Mouse (Mus musculus): Measurements from ENCODE around the gene Gfy. TPM values are rescaled to one million over a fixed set of nuclear protein-coding genes. Genes with fewer than 3 reads are reported as not detected.
A peak's percentile ranks its signal among the peaks of the same experiment; 100 is the strongest.
"Not testable (repeated sequence)": the region's sequence is repeated elsewhere in the genome, so short reads cannot be mapped to it uniquely, and the experiment has no call there.

Gfy gene
- polyA plus RNA-seq, 1 experiment, result not detected

DNA sequence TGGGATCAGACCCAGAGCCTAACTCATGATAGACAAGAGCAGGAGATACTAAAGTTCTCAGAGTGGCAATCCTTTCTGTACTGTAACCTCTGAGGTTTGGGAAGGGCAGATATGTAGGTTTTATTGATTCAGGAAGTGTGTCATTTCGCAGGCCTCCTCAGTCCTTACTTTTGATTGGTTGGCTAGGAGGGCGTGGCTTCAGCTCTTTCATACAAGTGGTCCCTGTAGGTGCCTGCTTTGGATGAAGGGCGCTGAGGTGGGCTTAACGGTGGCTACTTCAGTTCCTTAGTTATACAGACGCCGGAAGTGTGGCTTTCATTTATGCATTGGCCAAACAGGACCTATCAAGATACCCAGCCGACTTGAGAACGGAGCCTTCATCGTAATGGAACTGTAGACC lies 23.8 kb downstream of the Gfy start:
- no peaks in the 10 kb centered on the region for H3K4me1 ChIP-seq (ENCODE audit: control insufficient read depth, insufficient read depth, low read length)
- no peak for DNase-seq
- no peaks in the 10 kb centered on the region for H3K27me3 ChIP-seq (replicated peaks; ENCODE audit: control insufficient read depth, insufficient read depth, low read length)
- no peak overlapping the region for H3K4me3 ChIP-seq (ENCODE audit: insufficient read depth, low read depth, low read length)
- H3K27ac ChIP-seq (ENCODE audit: insufficient read depth, low read depth, low read length), result no peak overlapping the region
- 88% methylated on average over 9 of the region's 9 CpGs for WGBS
- H3K36me3 ChIP-seq (ENCODE audit: control insufficient read depth, insufficient read depth, low read length), result no peaks in the 10 kb centered on the region
- TF ChIP-seq POLR2A (IDR thresholded peaks at IDR 0.05; ENCODE audit: low read depth, low read length) (no peak), CTCF (conservative IDR thresholded peaks at IDR 0.05; ENCODE audit: insufficient read depth, insufficient read length, low read depth, low read length) (no peak)

- TF ChIP-seq CTCF (conservative IDR thresholded peaks at IDR 0.05; ENCODE audit: insufficient read depth, insufficient read length, low read depth, low read length), result peak; percentile 52
- TF ChIP-seq POLR2A (IDR thresholded peaks at IDR 0.05; ENCODE audit: low read depth, low read length), result no peak
- Histone ChIP-seq H3K36me3 (ENCODE audit: control insufficient read depth, insufficient read depth, low read length) (no peaks in the 10 kb centered on the region), H3K27me3 (replicated peaks; ENCODE audit: control insufficient read depth, insufficient read depth, low read length) (no peaks in the 10 kb centered on the region), H3K4me3 (ENCODE audit: insufficient read depth, low read depth, low read length) (peak overlapping the region; percentile 6; the same call in 1 of the 2 replicates), H3K4me1 (ENCODE audit: control insufficient read depth, insufficient read depth, low read length) (no peaks in the 10 kb centered on the region), H3K27ac (ENCODE audit: insufficient read depth, low read depth, low read length) (no peak overlapping the region)
- peak; percentile 61 for DNase-seq
- WGBS, result 71% methylated on average over 12 of the region's 12 CpGs
Observed at GRCm38 (mm10) chr7:45154993-45155514, 24.3 kb downstream of the Gfy start.

DNA sequence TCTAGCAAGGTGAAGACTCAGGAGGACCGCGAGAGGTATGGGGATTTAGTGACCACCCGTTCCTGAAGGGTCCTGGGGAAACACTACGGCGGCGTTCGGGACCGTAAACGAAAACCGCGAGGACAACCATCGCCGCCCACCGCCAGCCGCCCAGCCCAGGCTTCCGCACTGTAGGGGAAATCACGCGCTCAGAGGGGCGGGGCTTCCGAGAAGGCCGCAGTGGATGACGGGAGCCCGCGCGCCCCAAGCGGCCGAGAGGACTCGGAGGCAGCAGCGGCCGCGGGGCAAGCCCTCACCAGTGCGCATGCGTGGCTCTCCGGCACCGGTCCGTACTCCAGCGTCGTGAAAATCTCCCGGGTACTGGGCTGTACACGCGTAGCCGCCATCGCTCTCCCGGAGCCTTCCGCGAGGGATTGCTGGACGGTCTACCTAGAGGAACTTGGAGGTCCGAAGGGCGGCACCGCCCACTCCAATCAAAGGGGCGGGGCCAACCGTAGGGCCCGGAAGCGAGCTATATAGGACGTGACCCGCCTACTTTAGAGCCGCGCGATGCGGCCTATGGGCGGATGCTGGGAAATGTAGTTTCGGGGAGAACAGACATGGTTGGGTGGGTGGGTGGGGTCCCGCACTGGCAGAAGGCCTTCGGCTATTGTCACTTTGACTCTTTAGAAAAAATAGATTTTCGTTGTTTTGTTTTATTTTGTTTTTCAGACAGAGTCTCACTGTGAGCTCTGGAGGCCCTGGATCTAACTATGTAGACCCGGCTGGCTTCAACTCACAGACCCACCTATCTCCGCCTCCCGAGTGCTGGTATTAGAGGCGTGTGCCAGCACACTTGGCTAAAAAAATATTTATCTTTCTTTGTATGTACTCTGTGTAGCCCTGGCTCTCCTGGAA lies 25.0 kb downstream of the Gfy start, which contains the start of the genes Pih1d1 and Aldh16a1:
Gene Pih1d1 (plus strand): TSS at position 208 of the 897 bp plus-strand sequence.
Gene Aldh16a1 (minus strand): TSS at position 489 of the 897 bp plus-strand sequence.
- Histone ChIP-seq H3K27me3 (replicated peaks; ENCODE audit: control insufficient read depth, insufficient read depth, low read length) (no peaks in the 10 kb centered on the region), H3K4me1 (ENCODE audit: control insufficient read depth, insufficient read depth, low read length) (no peaks in the 10 kb centered on the region), H3K27ac (ENCODE audit: insufficient read depth, low read depth, low read length) (peak within 1 kb of the TSS; percentile 96), H3K4me3 (ENCODE audit: insufficient read depth, low read depth, low read length) (peak within 1 kb of the TSS; percentile 82), H3K36me3 (ENCODE audit: control insufficient read depth, insufficient read depth, low read length) (no peaks in the 10 kb centered on the region)
- peak; percentile 98 for DNase-seq
- WGBS, result 2% methylated on average over 69 of the region's 69 CpGs
- TF ChIP-seq CTCF (conservative IDR thresholded peaks at IDR 0.05; ENCODE audit: insufficient read depth, insufficient read length, low read depth, low read length) (peak; percentile 50), POLR2A (IDR thresholded peaks at IDR 0.05; ENCODE audit: low read depth, low read length) (peak; percentile 74)

DNA sequence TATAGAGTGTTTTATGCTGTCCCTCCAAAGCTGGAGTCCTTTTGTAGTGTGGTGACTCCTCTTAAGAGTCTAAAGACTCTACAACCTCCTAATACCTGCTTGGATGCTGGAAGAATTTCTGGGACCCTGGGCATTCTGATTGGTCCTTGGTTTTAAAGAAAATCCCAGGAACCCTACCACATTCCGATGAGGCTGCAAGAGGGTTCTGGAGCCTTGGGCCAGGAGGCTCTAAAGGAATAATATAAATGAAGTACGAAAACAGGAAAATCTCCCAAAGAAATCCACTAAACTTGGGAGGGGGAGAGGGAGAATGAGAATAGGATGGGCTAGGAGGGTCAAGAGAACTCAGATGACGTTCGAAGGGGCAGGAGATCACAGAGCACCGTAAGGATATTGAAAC lies 25.8 kb downstream of the Gfy start:
- DNase-seq, result no peak
- Histone ChIP-seq H3K4me1 (ENCODE audit: control insufficient read depth, insufficient read depth, low read length) (peaks cover 2% of the 10 kb centered on the region; the same call in 1 of the 2 replicates), H3K36me3 (ENCODE audit: control insufficient read depth, insufficient read depth, low read length) (no peaks in the 10 kb centered on the region), H3K27ac (ENCODE audit: insufficient read depth, low read depth, low read length) (peak overlapping the region; percentile 96), H3K4me3 (ENCODE audit: insufficient read depth, low read depth, low read length) (peak overlapping the region; percentile 82), H3K27me3 (replicated peaks; ENCODE audit: control insufficient read depth, insufficient read depth, low read length) (no peaks in the 10 kb centered on the region)
- under 1% methylated on average over 5 of the region's 5 CpGs for WGBS
- TF ChIP-seq CTCF (conservative IDR thresholded peaks at IDR 0.05; ENCODE audit: insufficient read depth, insufficient read length, low read depth, low read length) (no peak), POLR2A (IDR thresholded peaks at IDR 0.05; ENCODE audit: low read depth, low read length) (no peak)

- H3K27ac ChIP-seq (ENCODE audit: insufficient read depth, low read depth, low read length); H3K4me3 ChIP-seq (ENCODE audit: insufficient read depth, low read depth, low read length); H3K4me1 ChIP-seq (ENCODE audit: control insufficient read depth, insufficient read depth, low read length); H3K27me3 ChIP-seq (replicated peaks; ENCODE audit: control insufficient read depth, insufficient read depth, low read length); H3K36me3 ChIP-seq (ENCODE audit: control insufficient read depth, insufficient read depth, low read length); DNase-seq: not testable (repeated sequence)
- WGBS, result 63% methylated on average over 2 of the region's 2 CpGs
Observed at GRCm38 (mm10) chr7:45153052-45153451, 26.3 kb downstream of the Gfy start.

DNA sequence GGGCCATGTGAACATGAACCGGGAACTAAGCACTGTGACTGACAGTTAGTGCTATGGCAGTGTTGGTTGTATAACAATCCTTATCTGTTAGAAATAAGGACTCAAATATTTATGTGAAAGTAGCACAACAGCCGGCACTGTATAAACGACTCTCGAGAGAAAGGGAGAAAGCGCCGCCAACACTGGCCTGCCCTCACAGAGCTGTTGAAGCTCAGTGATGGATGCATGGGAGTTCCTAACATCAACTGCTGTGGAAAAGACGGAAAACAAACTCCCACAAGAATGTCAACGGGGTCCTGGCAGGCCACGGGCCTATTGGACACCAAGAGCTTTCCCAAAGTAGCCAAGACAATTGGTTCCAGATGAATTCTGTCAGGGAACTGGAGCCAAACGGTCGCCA lies 28.1 kb downstream of the Gfy start:
- Histone ChIP-seq H3K4me3 (ENCODE audit: insufficient read depth, low read depth, low read length) (no peak overlapping the region), H3K27ac (ENCODE audit: insufficient read depth, low read depth, low read length) (peak overlapping the region; percentile 61), H3K36me3 (ENCODE audit: control insufficient read depth, insufficient read depth, low read length) (no peaks in the 10 kb centered on the region), H3K4me1 (ENCODE audit: control insufficient read depth, insufficient read depth, low read length) (peaks cover 15% of the 10 kb centered on the region; the same call in 1 of the 2 replicates), H3K27me3 (replicated peaks; ENCODE audit: control insufficient read depth, insufficient read depth, low read length) (no peaks in the 10 kb centered on the region)
- TF ChIP-seq POLR2A (IDR thresholded peaks at IDR 0.05; ENCODE audit: low read depth, low read length), result no peak
- no peak for TF ChIP-seq CTCF (conservative IDR thresholded peaks at IDR 0.05; ENCODE audit: insufficient read depth, insufficient read length, low read depth, low read length)
- peak; percentile 65 for DNase-seq
- WGBS, result 48% methylated on average over 11 of the region's 11 CpGs

DNA sequence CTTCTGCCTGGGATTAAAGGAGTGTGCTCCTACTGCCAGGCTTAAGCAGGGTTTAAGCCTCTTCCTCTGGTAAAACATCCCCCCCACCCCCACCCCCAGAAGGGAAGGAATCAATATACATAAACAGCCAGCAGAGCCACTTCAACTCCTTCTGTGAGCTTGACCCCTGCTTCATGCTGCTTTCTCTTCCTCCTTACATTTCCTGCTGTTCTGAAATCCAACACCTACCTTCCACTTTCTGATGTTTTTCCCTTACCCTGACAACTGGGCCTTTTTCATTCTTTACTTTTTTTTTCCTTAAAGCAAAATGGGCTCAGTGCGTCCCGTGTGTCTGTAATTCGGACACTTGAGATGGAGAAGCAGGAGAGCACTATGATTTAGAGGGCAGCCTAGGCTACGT lies 29.0 kb downstream of the Gfy start:
- Histone ChIP-seq H3K27me3 (replicated peaks; ENCODE audit: control insufficient read depth, insufficient read depth, low read length) (no peaks in the 10 kb centered on the region), H3K4me1 (ENCODE audit: control insufficient read depth, insufficient read depth, low read length) (peaks cover 15% of the 10 kb centered on the region; the same call in 1 of the 2 replicates), H3K27ac (ENCODE audit: insufficient read depth, low read depth, low read length) (peak overlapping the region; percentile 61), H3K36me3 (ENCODE audit: control insufficient read depth, insufficient read depth, low read length) (no peaks in the 10 kb centered on the region; the same call in 1 of the 2 replicates), H3K4me3 (ENCODE audit: insufficient read depth, low read depth, low read length) (no peak overlapping the region)
- WGBS, result 59% methylated on average over 4 of the region's 4 CpGs
- no peak for TF ChIP-seq POLR2A (IDR thresholded peaks at IDR 0.05; ENCODE audit: low read depth, low read length)
- no peak for DNase-seq

Data from kidney, adult 2 months (tissue).